Mouse (Mus musculus) activated CD4-positive, CD25-positive, alpha-beta regulatory T cell, adult 4 months (primary cell): Measurements from ENCODE around the gene Kcnk2. TPM values are rescaled to one million over a fixed set of nuclear protein-coding genes. Genes with fewer than 3 reads are reported as not detected.

Experiments used
- ATAC-seq: one replicate; pipeline ENCODE4 v1.8.0; 2017
- polyA plus RNA-seq, 2 experiments: library from polyadenylated mRNA; unstranded; fragments of 100-300 nt; shearing (Covaris generic); gene quantifications; one replicate each; pipeline ENCODE4 v1.2.1; 2017

Gene Kcnk2
- polyA plus RNA-seq = under 1 TPM in 1 of 2 experiments, not detected in 1; 0.52 TPM

GRCm38 (mm10) chr1:189402223-189402943 is at the start of gene Kcnk2:
TSS of gene Kcnk2 (minus strand) at chr1:189402273.
- ATAC-seq = no peak

GRCm38 (mm10) chr1:189440741-189441140 is 38.7 kb upstream of the Kcnk2 start:
- ATAC-seq = no peak

- ATAC-seq = no peak
These were observed 35.1 kb upstream of the Kcnk2 start for GRCm38 (mm10) chr1:189437126-189437525.

- ATAC-seq = no peak
These were observed 33.4 kb upstream of the Kcnk2 start for GRCm38 (mm10) chr1:189435452-189435851.

- no peak for ATAC-seq
These were observed 29.4 kb upstream of the Kcnk2 start for GRCm38 (mm10) chr1:189431479-189431878.

- ATAC-seq = no peak
These were observed 28.5 kb upstream of the Kcnk2 start for GRCm38 (mm10) chr1:189430534-189430933.

- ATAC-seq = no peak
These were observed 27.5 kb upstream of the Kcnk2 start for GRCm38 (mm10) chr1:189429566-189429965.

- no peak for ATAC-seq
These were observed 24.2 kb upstream of the Kcnk2 start for GRCm38 (mm10) chr1:189426252-189426651.

GRCm38 (mm10) chr1:189419914-189420313 is 17.8 kb upstream of the Kcnk2 start:
- no peak for ATAC-seq

GRCm38 (mm10) chr1:189409906-189410305 is 7.8 kb upstream of the Kcnk2 start:
- no peak for ATAC-seq

- ATAC-seq = no peak
These were observed 3.1 kb upstream of the Kcnk2 start for GRCm38 (mm10) chr1:189405221-189405620.

GRCm38 (mm10) chr1:189403546-189403945 is 1.5 kb upstream of the Kcnk2 start:
- ATAC-seq = no peak

GRCm38 (mm10) chr1:189403139-189403538 is 1.1 kb upstream of the Kcnk2 start:
- no peak for ATAC-seq

GRCm38 (mm10) chr1:189386848-189387247 is 15.2 kb downstream of the Kcnk2 start:
- ATAC-seq = no peak

- ATAC-seq = no peak
These were observed 15.9 kb downstream of the Kcnk2 start for GRCm38 (mm10) chr1:189386141-189386540.

- no peak for ATAC-seq
These were observed 34.4 kb downstream of the Kcnk2 start for GRCm38 (mm10) chr1:189367722-189368121.

GRCm38 (mm10) chr1:189364188-189364587 is 37.9 kb downstream of the Kcnk2 start:
- ATAC-seq = no peak

GRCm38 (mm10) chr1:189362579-189362978 is 39.5 kb downstream of the Kcnk2 start:
- ATAC-seq = no peak

- ATAC-seq = no peak
These were observed 42.4 kb downstream of the Kcnk2 start for GRCm38 (mm10) chr1:189359699-189360098.

GRCm38 (mm10) chr1:189353887-189354286 is 48.2 kb downstream of the Kcnk2 start:
- ATAC-seq = no peak

GRCm38 (mm10) chr1:189351804-189352203 is 50.3 kb downstream of the Kcnk2 start:
- ATAC-seq = no peak

- no peak for ATAC-seq
These were observed 52.9 kb downstream of the Kcnk2 start for GRCm38 (mm10) chr1:189349205-189349604.

- ATAC-seq = no peak
These were observed 56.9 kb downstream of the Kcnk2 start for GRCm38 (mm10) chr1:189345166-189345565.

GRCm38 (mm10) chr1:189343301-189344251 is 58.5 kb downstream of the Kcnk2 start:
- ATAC-seq = no peak
